Mouse (Mus musculus): ENCODE data around the gene Prr13.

DNA sequence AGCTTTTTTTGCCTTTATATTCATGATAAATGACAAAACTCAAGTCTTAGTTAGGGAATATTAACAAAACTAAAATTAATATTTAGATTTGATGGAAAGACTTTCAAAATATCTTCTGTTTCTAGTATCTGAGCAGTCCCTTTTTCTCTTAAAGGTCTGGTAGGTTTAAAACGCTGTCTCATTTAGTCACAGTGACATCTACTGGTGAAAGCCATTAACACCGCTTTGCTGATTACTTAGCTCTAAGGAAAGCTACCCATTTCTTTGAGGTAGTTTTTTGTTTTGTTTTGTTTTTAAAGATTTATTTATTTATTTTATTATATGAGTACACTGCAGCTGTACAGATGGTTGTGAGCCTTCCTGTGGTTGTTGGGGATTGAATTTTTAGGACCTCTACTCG is 37.4 kb upstream of the Prr13 start:
- TF ChIP-seq GATA1 (IDR thresholded peaks at IDR 0.05; ENCODE audit: borderline replicate concordance, low read length) (no peak), FLI1 (IDR thresholded peaks at IDR 0.05; ENCODE audit: low read length) (no peak)
